Comparison of ENCODE assay signal across 8 mouse cellular contexts in genomic region chr12:86989890-86990754, GRCm38 (mm10). TPM values are rescaled to one million over a fixed set of nuclear protein-coding genes. Genes with fewer than 3 reads are reported as not detected.
A peak's percentile ranks its signal among the peaks of the same experiment; 100 is the strongest.
DNase-seq lines count a peak whose midpoint lies in the region; ATAC-seq lines count a peak whose summit lies in the region.

Gene Zdhhc22, minus strand, starts transcription at chr12:86990430.

- H3K36me3 ChIP-seq in forebrain, embryonic 11.5 days (ENCODE audit: control insufficient read depth, insufficient read depth, low read length): no peaks in the 10 kb centered on the region
- H3K36me3 ChIP-seq in intestine, embryonic 14.5 days (ENCODE audit: control insufficient read depth, insufficient read depth, low read length): no peaks in the 10 kb centered on the region

- H3K4me1 ChIP-seq in forebrain, embryonic 11.5 days (replicated peaks; ENCODE audit: control insufficient read depth, insufficient read depth, low read length): peaks cover 15% of the 10 kb centered on the region; the same call in 1 of the 2 replicates
- H3K4me1 ChIP-seq in intestine, embryonic 14.5 days (replicated peaks; ENCODE audit: control insufficient read depth, insufficient read depth, low read length): no peaks in the 10 kb centered on the region

- peak; percentile 13 for DNase-seq in CD4-positive, CD25-positive, alpha-beta regulatory T cell, adult 2 months (ENCODE audit: low read depth, low spot score)
- DNase-seq in right cerebral cortex, postnatal 25 days: peak; percentile 57
- no peak for DNase-seq in right cerebral cortex, adult 18-20 months
- DNase-seq in forebrain, embryonic 11.5 days (ENCODE audit: low spot score): peak; percentile 85
- DNase-seq in intestine, embryonic 14.5 days (ENCODE audit: low spot score): peak; percentile 84
- DNase-seq in lung, postnatal 14 days: peak; percentile 40
- no peak for DNase-seq in spleen, postnatal 14 days (ENCODE audit: low spot score in 2 of 2)

- peaks cover 34% of the 10 kb centered on the region for H3K27me3 ChIP-seq in forebrain, embryonic 11.5 days (ENCODE audit: control insufficient read depth, insufficient read depth, low read length)
- peaks cover 63% of the 10 kb centered on the region for H3K27me3 ChIP-seq in intestine, embryonic 14.5 days (replicated peaks; ENCODE audit: control insufficient read depth, insufficient read depth, low read length)

- H3K4me2 ChIP-seq in forebrain, embryonic 11.5 days (ENCODE audit: low read depth, low read length, severe bottlenecking): peak within 1 kb of the TSS; percentile 84
- peak within 1 kb of the TSS; percentile 29 for H3K4me2 ChIP-seq in intestine, embryonic 14.5 days (ENCODE audit: low read length)

- H3K27ac ChIP-seq in forebrain, embryonic 11.5 days (ENCODE audit: low read depth, low read length): no peak within 1 kb of the TSS
- H3K27ac ChIP-seq in intestine, embryonic 14.5 days (ENCODE audit: low read depth): no peak within 1 kb of the TSS

- H3K9me3 ChIP-seq in forebrain, embryonic 11.5 days (ENCODE audit: control insufficient read depth, low read length): no peaks in the 10 kb centered on the region
- no peaks in the 10 kb centered on the region for H3K9me3 ChIP-seq in intestine, embryonic 14.5 days (ENCODE audit: control insufficient read depth, low read length)

- ATAC-seq in CD4-positive, CD25-positive, alpha-beta regulatory T cell, adult 4 months: no peak
- peak; percentile 77 for ATAC-seq in forebrain, embryonic 11.5 days (replicated peaks; ENCODE audit: low FRiP score)
- ATAC-seq in intestine, embryonic 14.5 days (replicated peaks; ENCODE audit: low FRiP score, low TSS enrichment, low read depth): peak; percentile 50; the same call in 1 of the 2 replicates

- under 1% methylated on average over 52 of the region's 68 CpGs for WGBS in forebrain, embryonic 11.5 days
- WGBS in intestine, embryonic 14.5 days: 1% methylated on average over 61 of the region's 68 CpGs

- H3K4me3 ChIP-seq in forebrain, embryonic 11.5 days (ENCODE audit: low read depth, low read length): peak within 1 kb of the TSS; percentile 50
- peak within 1 kb of the TSS; percentile 8 for H3K4me3 ChIP-seq in intestine, embryonic 14.5 days (ENCODE audit: low read depth, low read length)

- peak within 1 kb of the TSS; percentile 51 for H3K9ac ChIP-seq in forebrain, embryonic 11.5 days (ENCODE audit: low read length)
- no peak within 1 kb of the TSS for H3K9ac ChIP-seq in intestine, embryonic 14.5 days (ENCODE audit: low read length)

RNA-seq across cellular contexts. Expression of gene Zdhhc22, which starts in this region (rescaled TPM):
- under 1 TPM in 1 of 2 experiments, not detected in 1; 0.36 TPM for polyA plus RNA-seq in CD4-positive, CD25-positive, alpha-beta regulatory T cell, adult 4 months (2017; shearing (Covaris generic))
- polyA plus RNA-seq in forebrain, embryonic 11.5 days (2014; fragmentation: Nextera tagmentation; extraction: Ambion mirVana): 0.15 and 0.17 TPM in 2 replicates
- 0.15 and 0.56 TPM in 2 replicates for polyA plus RNA-seq in intestine, embryonic 14.5 days (2014; fragmentation: Nextera tagmentation; extraction: Ambion mirVana)

Comparison
In these comparisons a context has a peak if more than half of its experiments do, and no peak if none do; other contexts are left out.
1. DNase-seq: peak in CD4-positive, CD25-positive, alpha-beta regulatory T cell, adult 2 months (single experiment), right cerebral cortex, postnatal 25 days (single experiment) and lung, postnatal 14 days (single experiment); none in right cerebral cortex, adult 18-20 months (single experiment) and spleen, postnatal 14 days (0 of 2).
2. Peak in DNase-seq, ATAC-seq, H3K4me3 ChIP-seq, H3K9ac ChIP-seq and H3K4me2 ChIP-seq in forebrain, embryonic 11.5 days; RNA of the gene not detected or under 1 TPM.
3. Peak in DNase-seq, ATAC-seq, H3K4me3 ChIP-seq and H3K4me2 ChIP-seq in intestine, embryonic 14.5 days; RNA of the gene not detected or under 1 TPM.